Mouse (Mus musculus) retina, adult 2 months (tissue): ENCODE measurements around the gene Aff3.

Experiments used
- DNase-seq: peaks from one replicate; pipeline ENCODE4 v3.0.0-alpha.2; 2012; ENCODE audit warnings: low read depth, low spot score

The Aff3 gene

GRCm38 (mm10) chr1:38601802-38602508 is 62.8 kb downstream of the Aff3 start:
- DNase-seq, result no peak

- no peak for DNase-seq
These were observed 69.4 kb downstream of the Aff3 start for GRCm38 (mm10) chr1:38595311-38595710.

GRCm38 (mm10) chr1:38594766-38595165 is 70.0 kb downstream of the Aff3 start:
- no peak for DNase-seq

GRCm38 (mm10) chr1:38591194-38591593 is 73.6 kb downstream of the Aff3 start:
- DNase-seq, result no peak

GRCm38 (mm10) chr1:38588741-38589140 is 76.0 kb downstream of the Aff3 start:
- DNase-seq, result no peak

GRCm38 (mm10) chr1:38582328-38582727 is 82.4 kb downstream of the Aff3 start:
- DNase-seq, result no peak

GRCm38 (mm10) chr1:38580572-38580971 is 84.2 kb downstream of the Aff3 start:
- no peak for DNase-seq

GRCm38 (mm10) chr1:38578339-38578738 is 86.4 kb downstream of the Aff3 start:
- DNase-seq, result no peak

GRCm38 (mm10) chr1:38567791-38568190 is 97.0 kb downstream of the Aff3 start:
- no peak for DNase-seq

GRCm38 (mm10) chr1:38566101-38566678 is 98.6 kb downstream of the Aff3 start:
- no peak for DNase-seq

- no peak for DNase-seq
These were observed 99.4 kb downstream of the Aff3 start for GRCm38 (mm10) chr1:38565295-38565777.

- DNase-seq, result no peak
These were observed 102.2 kb downstream of the Aff3 start for GRCm38 (mm10) chr1:38562397-38563199.

GRCm38 (mm10) chr1:38561331-38561730 is 103.4 kb downstream of the Aff3 start:
- no peak for DNase-seq

GRCm38 (mm10) chr1:38560666-38561065 is 104.1 kb downstream of the Aff3 start:
- no peak for DNase-seq

GRCm38 (mm10) chr1:38557615-38558014 is 107.1 kb downstream of the Aff3 start:
- no peak for DNase-seq

GRCm38 (mm10) chr1:38554546-38554945 is 110.2 kb downstream of the Aff3 start:
- DNase-seq, result no peak

- no peak for DNase-seq
These were observed 111.7 kb downstream of the Aff3 start for GRCm38 (mm10) chr1:38553090-38553489.

GRCm38 (mm10) chr1:38550579-38550978 is 114.2 kb downstream of the Aff3 start:
- DNase-seq, result no peak

- no peak for DNase-seq
These were observed 115.8 kb downstream of the Aff3 start for GRCm38 (mm10) chr1:38548671-38549661.

- DNase-seq, result no peak
These were observed 117.1 kb downstream of the Aff3 start for GRCm38 (mm10) chr1:38547685-38548084.

- no peak for DNase-seq
These were observed 118.1 kb downstream of the Aff3 start for GRCm38 (mm10) chr1:38546696-38547095.
